Mouse (Mus musculus) lung, adult 2 months (tissue): ENCODE results near the gene Ebi3. TPM values are rescaled to one million over a fixed set of nuclear protein-coding genes. Genes with fewer than 3 reads are reported as not detected.

Experiments used
- DNase-seq: peaks from one replicate; pipeline ENCODE4 v3.0.0; 2022
- H3K4me1 ChIP-seq: fragments of 200-500 bp; 2 replicates; pipeline ENCODE4 v1.6.1; 2011; ENCODE audit warnings: low read length; ENCODE audit not compliant: control insufficient read depth, insufficient read depth
- H3K4me3 ChIP-seq: fragments of 200-500 bp; replicated peaks from 2 replicates; pipeline ENCODE3; 2011; ENCODE audit warnings: low read depth, mild to moderate bottlenecking, control low read depth, low read length; ENCODE audit errors: extremely low read depth
- CTCF ChIP-seq: fragments of 200-500 bp; IDR thresholded peaks from 2 replicates; pipeline ENCODE4 v1.5.1; 2011; ENCODE audit warnings: mild to moderate bottlenecking, low read length, control low read depth; ENCODE audit not compliant: insufficient read depth
- POLR2A ChIP-seq: fragments of 200-500 bp; IDR thresholded peaks from 2 replicates; pipeline ENCODE4 v1.6.1; 2011; ENCODE audit warnings: low read depth, mild to moderate bottlenecking, control low read depth, low read length, borderline replicate concordance; ENCODE audit errors: extremely low read depth
- WGBS: fragments of 180-500 bp; shearing (Covaris S2); methylation state at CpG from one replicate; pipeline ENCODE4 v1.1.7; 2018; 5-methylcytosine and 5-hydroxymethylcytosine counted together
- polyA plus RNA-seq: library from polyadenylated mRNA; depleted of rRNA; stranded (reverse); fragments of >200 nt; gene quantifications from 2 replicates; pipeline ENCODE4 v1.2.3, GENCODE M21; 2012

Ebi3 gene
- polyA plus RNA-seq, 1 experiment: 7.3 TPM

DNA sequence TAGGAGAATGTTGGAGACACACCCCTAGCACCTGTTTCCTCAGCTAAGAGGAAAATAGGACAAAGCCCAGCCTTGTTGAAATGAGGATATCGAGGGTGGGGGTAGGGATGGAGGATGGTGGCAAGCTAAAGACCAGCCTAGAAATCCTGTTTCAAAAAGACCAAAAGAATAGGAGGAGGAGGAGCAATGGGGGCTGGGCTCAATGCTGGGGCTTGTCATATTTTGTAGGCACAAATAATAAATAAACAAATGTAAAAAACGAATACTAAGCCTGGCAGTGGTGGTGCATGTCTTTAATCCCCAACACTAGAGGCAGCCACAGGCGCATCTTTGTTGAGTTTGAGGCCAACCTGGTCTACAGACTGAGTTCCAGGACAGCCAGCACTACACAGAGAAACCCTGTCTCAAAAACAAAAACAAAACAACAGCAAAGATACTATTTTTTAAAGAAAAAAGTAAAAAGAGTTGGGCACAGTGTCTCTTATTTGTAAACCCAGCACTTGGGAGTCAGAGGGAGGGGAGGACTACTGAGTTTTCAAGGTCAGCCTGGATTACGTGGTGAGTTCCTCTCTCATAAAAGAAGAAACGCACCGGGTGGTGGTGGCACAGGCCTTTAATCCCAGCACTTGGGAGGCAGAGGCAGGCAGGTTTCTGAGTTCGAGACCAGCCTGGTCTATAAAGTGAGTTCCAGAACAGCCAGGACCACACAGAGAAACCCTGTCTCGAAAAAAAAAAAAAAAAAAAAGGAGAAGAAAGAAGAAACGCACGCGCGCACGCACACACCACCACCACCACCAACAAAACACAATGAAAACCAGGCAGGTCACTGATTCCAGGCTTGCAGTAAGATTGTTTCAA, 5.5 kb downstream of the Ebi3 start:
- Histone ChIP-seq H3K4me3 (no peak overlapping the region), H3K4me1 (peaks cover 2% of the 10 kb centered on the region; the same call in 1 of the 2 replicates)
- WGBS: 73% methylated on average over 13 of the region's 13 CpGs
- TF ChIP-seq POLR2A: no peak
- TF ChIP-seq CTCF: no peak
- no peak for DNase-seq

DNA sequence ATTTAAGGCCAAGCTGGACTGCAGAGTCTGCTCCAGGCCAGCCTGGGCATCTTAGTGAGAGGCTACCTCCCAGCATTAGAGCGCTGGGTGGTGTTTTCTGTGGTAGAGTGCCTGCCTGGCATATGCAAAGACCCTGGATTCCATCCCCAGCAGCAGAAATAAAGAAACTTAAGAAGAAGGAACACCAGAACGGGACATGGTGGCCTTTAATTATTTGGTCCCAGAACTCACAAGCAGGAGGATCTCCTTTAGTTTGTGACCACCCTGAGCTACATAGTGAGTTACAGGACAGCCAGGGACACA, 6.1 kb downstream of the Ebi3 start:
- 31% methylated on average over 2 of the region's 2 CpGs for WGBS
- DNase-seq: no peak

DNA sequence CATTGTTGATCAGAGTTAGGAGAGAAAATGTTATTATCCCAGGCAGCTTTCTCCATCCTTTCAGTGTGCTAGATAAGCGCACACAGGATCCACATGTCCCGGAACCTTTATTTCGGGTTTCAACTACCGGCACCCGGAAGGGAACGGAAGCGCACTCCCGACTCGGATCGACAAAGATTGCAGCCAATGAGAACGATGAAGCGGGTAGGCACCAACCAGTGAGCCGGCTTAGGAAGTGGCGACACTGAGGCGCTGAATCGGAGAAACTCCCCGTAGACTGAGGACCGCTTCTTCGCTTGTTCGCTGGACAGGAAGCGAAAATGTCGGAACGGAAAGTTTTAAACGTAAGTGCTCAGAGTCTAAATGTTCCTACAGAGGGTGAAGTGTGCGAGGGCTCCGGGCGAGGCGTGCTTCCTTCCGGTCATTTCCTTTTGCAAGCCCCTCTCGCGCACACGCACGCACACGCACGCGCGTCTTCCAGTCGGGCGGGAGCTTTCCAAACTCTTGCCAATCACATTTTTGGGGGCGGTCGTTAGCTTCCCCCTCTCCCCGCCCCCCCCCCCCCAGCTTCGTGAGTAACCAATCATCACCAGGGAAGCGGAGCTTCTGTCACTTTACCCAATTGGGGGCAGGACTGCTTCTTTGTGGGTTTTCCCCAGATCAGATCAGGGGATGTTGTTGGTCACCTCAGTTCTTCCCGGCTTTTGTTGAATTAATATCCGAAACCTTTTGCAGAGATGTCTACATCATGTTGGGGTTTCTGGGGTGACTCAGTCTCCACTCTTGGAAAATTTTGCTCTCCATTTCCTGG, 6.7 kb downstream of the Ebi3 start, which contains the start of gene Yju2:
Yju2 (plus strand) TSS at position 182 of the 811 bp plus-strand sequence.
- Histone ChIP-seq H3K4me3 (peak within 1 kb of the TSS; percentile 69), H3K4me1 (peaks cover 2% of the 10 kb centered on the region; the same call in 1 of the 2 replicates)
- WGBS: under 1% methylated on average over 46 of the region's 46 CpGs
- peak; percentile 93 for DNase-seq
- TF ChIP-seq CTCF: no peak
- TF ChIP-seq POLR2A: peak; percentile 85; the same call in 1 of the 2 replicates

More for the DNA sequence above, 6.1 kb downstream of the Ebi3 start:
- no peak overlapping the region for H3K4me3 ChIP-seq
- TF ChIP-seq POLR2A: no peak
- peaks cover 2% of the 10 kb centered on the region; the same call in 1 of the 2 replicates for H3K4me1 ChIP-seq

DNA sequence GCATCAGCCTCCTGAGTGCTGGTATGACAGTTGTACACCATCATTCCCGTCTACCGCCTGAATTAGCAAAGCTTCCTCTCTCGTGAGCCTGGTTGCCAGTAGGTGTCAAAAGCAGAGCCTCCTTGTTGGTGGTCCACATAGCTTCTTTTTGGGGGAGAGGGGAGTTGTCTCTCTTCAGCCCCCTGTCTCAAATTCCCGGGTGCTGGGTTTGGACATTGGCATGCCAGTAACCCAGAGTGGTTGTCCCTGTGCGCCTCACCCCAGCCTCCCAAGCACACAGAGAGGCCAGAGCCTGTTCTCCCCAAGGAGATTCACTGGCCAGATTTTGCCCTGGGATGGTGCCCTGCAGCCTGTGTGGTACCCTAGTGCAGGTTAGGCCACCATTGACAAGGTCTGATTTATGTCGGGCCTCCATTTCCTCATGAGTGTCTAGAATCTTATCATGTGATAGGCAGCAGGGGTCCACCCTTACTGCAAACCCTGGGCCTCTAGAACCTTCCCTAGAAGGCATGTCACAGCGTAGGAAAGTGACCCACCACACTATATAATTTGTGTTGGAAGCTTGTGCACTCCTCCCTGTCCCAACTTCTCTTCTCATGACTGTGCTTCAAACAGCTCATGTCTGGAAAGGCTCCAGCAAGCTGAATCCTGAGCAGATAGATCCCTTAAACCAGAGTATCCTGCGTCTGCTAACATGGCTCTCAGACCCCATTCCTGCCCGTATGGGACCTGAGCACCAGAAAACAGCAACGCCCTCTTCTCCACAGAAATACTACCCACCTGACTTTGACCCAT, 7.7 kb downstream of the Ebi3 start:
- WGBS: 70% methylated on average over 10 of the region's 10 CpGs
- TF ChIP-seq CTCF (no peak), POLR2A (no peak)
- Histone ChIP-seq H3K4me3 (no peak overlapping the region), H3K4me1 (peaks cover 2% of the 10 kb centered on the region; the same call in 1 of the 2 replicates)
- DNase-seq: no peak

DNA sequence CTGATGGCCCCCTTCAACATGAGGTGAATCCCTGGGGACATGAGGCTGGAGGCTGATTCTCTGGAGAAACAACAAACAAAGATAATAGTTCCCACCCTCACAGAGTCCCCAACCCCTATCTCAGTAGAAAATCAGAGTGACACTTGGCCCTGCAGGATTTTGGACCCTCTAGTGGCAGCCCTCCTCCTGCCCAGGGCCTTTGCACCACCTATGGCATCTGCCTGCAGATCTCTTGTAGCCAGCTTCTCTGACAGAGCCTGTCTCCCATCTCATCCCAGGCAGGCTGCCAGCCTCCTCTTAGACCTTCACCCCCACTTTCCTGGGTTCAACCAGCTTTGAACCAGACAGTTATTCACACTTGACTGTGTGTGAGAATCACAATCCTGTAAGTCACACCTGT, 8.4 kb downstream of the Ebi3 start:
- no peak for TF ChIP-seq CTCF
- no peak for TF ChIP-seq POLR2A
- no peak for DNase-seq
- Histone ChIP-seq H3K4me1 (peaks cover 2% of the 10 kb centered on the region; the same call in 1 of the 2 replicates), H3K4me3 (no peak overlapping the region)

DNA sequence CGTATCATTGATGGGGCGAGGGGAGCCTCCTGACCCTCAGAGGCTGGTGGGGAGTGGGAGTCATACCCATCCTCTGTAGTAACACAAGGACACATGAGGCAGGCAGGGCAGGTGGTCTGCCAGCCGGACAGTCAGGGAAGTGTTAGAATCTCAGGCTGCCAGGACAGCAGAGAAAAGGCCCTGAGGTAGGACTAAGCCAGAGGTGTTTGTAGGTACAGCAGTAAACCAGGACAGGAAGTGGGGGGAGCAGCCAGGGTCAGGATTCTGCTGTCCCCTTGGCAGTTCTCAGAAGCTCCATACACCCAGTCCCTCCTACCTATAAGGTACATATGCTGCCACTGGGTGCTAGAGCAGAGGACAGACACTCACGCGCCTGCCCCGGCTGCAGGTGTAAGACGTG, 9.2 kb downstream of the Ebi3 start:
- no peak overlapping the region for H3K4me3 ChIP-seq
- TF ChIP-seq POLR2A (no peak), CTCF (no peak)

DNA sequence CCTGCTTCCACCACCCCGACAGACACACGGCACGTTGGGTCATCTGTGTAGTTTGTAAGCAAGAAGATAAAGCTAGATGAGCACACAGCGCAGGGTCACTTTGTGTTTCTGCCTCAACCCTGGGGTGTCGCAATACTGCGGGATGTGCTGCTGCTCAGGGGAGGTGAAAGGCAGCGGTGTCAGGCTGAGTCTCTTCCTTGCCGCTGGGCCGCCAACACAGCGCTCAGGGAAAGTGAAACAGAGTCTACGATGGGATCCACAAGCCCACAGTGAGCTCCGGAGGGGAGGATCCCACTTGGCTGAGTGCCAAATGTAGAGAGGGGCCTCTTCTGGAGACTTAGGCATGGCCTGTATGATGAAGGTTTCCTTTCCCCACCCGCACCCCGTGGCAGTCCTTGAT, 10.7 kb downstream of the Ebi3 start:
- 63% methylated on average over 14 of the region's 14 CpGs for WGBS
- no peak for TF ChIP-seq POLR2A
- TF ChIP-seq CTCF: no peak
- H3K4me1 ChIP-seq: peaks cover 2% of the 10 kb centered on the region; the same call in 1 of the 2 replicates
- no peak overlapping the region for H3K4me3 ChIP-seq
- DNase-seq: no peak

More for the DNA sequence above, 9.2 kb downstream of the Ebi3 start:
- WGBS: 92% methylated on average over 7 of the region's 7 CpGs
- peaks cover 2% of the 10 kb centered on the region; the same call in 1 of the 2 replicates for H3K4me1 ChIP-seq
- DNase-seq: no peak

DNA sequence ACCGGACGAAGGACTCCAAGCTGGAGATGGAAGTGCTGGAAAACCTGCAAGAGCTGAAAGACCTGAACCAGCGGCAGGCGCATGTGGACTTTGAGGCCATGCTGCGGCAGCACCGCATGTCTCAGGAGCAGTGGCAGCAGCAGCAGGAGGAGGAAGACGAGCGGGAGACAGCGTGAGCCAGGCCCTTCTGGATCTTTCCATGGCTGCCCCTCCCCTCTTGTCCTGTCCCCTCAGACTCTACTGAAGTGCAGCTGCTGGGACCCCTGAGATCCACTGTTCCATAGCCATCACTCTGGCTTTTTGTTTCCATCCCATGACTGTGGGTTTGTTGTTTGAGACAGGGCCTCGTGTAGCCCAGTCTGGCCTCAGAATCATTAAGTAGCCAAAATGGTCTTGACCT, 12.1 kb downstream of the Ebi3 start:
- Histone ChIP-seq H3K4me1 (peaks cover 2% of the 10 kb centered on the region; the same call in 1 of the 2 replicates), H3K4me3 (no peak overlapping the region)
- WGBS: 95% methylated on average over 10 of the region's 10 CpGs
- no peak for TF ChIP-seq CTCF
- no peak for TF ChIP-seq POLR2A
- DNase-seq: no peak

DNA sequence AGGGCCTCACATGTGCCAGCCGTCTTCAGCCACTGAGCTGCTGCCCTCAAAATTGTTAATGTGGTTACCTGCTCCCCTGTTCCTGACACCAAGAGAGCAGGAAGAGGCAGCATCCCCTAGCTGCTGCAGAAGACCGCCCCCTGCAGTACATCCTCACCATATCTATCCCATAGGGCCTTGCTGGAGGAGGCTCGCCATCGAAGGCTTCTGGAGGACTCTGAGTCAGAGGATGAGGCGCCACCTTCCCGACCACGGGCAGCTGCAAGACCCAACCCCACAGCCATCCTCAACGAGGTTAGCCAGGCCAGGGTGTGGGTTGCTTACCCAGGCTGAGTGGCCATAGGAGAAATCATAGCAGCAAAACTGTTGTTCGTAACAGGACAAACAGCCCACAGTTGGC, 12.6 kb downstream of the Ebi3 start:
- no peaks in the 10 kb centered on the region; the same call in 1 of the 2 replicates for H3K4me1 ChIP-seq
- 82% methylated on average over 9 of the region's 9 CpGs for WGBS
- no peak for DNase-seq
- no peak overlapping the region for H3K4me3 ChIP-seq
- TF ChIP-seq CTCF (no peak), POLR2A (no peak)
